Mouse (Mus musculus) kidney, adult 8-10 months (tissue): Measurements from ENCODE around the gene Rabep1.
A peak's percentile ranks its signal among the peaks of the same experiment; 100 is the strongest.

Source experiments
- DNase-seq, 2 experiments: peaks; one replicate each; pipeline ENCODE4 v3.0.0; 2022

The Rabep1 gene

DNA sequence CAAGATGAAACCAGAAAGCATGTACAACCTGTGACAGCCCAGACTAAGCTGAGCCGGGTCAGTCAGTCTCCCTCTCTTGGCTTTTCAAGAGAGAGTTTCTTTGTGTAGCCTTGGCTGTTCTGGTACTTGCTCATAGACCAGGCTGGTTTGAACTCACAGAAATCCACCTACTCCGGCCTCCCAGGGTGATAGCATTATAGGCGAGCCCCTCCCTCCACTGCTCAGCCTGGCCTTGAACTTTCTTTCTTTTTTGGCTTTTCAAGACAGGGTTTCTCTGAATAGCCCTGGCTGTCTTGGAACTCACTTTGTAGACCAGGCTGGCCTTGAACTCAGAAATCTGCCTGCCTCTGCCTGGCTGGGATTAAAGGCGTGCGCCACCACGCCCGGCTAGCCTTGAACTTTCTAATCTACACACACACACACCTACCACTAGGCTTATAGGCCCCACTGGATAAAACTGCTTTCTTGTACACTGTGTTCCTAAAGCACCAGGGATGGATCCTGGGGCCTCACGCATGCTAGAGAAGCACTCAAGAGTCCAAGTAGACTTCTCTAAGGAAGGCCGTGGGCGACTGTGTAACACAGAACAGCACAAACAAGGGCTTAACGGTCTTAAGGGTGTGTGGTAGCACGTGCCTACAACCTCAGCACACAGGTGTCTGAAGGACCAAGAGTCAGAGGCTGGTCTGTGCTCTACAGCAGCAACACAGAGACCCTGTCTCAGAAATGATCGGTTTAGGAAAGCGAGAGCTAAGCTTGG is 136.4 kb downstream of the Rabep1 start:
- no peak for DNase-seq

DNA sequence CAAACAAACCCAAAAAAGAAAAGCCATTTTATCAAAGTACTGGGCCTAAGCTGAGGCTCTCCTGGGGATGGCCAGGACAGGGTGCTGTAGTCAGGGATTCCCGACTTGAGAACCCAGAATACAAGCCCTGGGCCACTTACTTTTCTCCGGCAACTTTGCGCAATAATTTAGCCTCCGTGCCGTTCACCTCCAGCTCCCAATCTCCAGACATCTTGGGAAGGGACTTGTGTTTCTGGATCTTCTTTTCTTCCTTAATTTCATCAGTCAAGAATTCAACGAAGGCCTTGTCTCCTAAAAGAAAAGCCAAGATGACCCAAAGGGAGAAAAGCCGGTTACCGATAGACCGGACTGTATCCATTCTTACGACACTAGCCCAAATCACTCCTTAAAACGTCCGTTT is 137.5 kb downstream of the Rabep1 start:
- DNase-seq = no peak

DNA sequence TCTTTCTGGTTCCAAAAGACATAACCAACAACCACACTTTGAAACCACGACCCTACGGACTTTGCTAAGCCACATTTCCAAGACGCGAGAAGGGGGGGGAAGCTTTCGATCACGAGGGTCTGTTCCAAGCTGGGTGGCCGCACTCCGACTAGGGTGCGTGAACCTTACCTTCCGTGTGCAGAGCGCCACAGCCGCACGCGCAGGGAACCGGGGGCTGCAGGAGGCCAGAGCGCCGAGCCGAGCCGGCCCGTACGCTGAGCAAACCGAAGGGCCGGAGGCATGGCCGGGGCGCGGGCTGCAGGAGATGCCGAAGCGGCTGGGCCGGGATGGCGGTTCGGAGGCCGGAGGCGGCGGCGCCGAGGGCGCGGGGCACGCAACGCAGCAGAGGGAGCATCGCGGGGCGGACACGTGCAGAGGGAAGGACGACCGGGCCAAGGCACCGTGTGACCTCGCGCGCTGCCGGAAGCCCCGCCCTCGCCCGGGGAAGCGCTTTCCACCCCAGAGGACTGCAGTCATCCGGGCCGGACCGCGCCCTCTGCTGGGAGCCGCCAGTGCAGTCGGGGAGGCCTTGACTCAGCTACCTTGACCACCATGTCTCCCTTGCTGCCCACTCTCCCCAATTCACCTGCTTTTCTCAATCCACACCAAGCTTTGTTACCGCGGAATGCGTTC is 138.1 kb downstream of the Rabep1 start, which contains the start of gene C1qbp:
Gene C1qbp, minus strand, starts transcription at position 470 of the 672 bp plus-strand sequence.
- DNase-seq = peak; percentile 91 to 94
